Mouse (Mus musculus): ENCODE measurements around the gene Zic5. TPM values are rescaled to one million over a fixed set of nuclear protein-coding genes. Genes with fewer than 3 reads are reported as not detected.
"Not testable (repeated sequence)": the region's sequence is repeated elsewhere in the genome, so short reads cannot be mapped to it uniquely, and the experiment has no call there.

Zic5 gene
- total and polyA plus RNA-seq, 3 experiments = not detected

- TF ChIP-seq CTCF (IDR thresholded peaks at IDR 0.05) = no peak
- Histone ChIP-seq H3K27ac (no peak overlapping the region), H3K9ac (ENCODE audit: low read depth, low read length) (no peak overlapping the region), H3K27me3 (ENCODE audit: control insufficient read depth, insufficient read depth, low read length) (peaks cover 22% of the 10 kb centered on the region), H3K4me3 (no peak overlapping the region), H3K4me1 (ENCODE audit: control insufficient read depth, insufficient read depth, low read length) (no peaks in the 10 kb centered on the region), H3K79me2 (replicated peaks; ENCODE audit: control insufficient read depth, insufficient read depth, low read length) (no peaks in the 10 kb centered on the region), H3K36me3 (ENCODE audit: control insufficient read depth, insufficient read depth, low read length) (no peaks in the 10 kb centered on the region)
- intact Hi-C loops (cut with DNase I) = loop anchor here (10.0 kb wide), 1 partner anchor 225 kb away; no protein-coding TSS in a partner anchor
- no peak for DNase-seq
- WGBS = 72% methylated on average over 5 of the region's 5 CpGs
Observed at GRCm38 (mm10) chr14:122460226-122460625, 5.3 kb downstream of the Zic5 start.

GRCm38 (mm10) chr14:122459776-122460175 is 5.7 kb downstream of the Zic5 start:
- H3K79me2 ChIP-seq (replicated peaks; ENCODE audit: control insufficient read depth, insufficient read depth, low read length) = no peaks in the 10 kb centered on the region
- DNase-seq = no peak
- H3K4me1 ChIP-seq (ENCODE audit: control insufficient read depth, insufficient read depth, low read length) = no peaks in the 10 kb centered on the region
- H3K27me3 ChIP-seq (ENCODE audit: control insufficient read depth, insufficient read depth, low read length) = peaks cover 19% of the 10 kb centered on the region
- no peak overlapping the region for H3K27ac ChIP-seq
- H3K9ac ChIP-seq (ENCODE audit: low read depth, low read length) = no peak overlapping the region
- TF ChIP-seq EP300 (IDR thresholded peaks at IDR 0.05; ENCODE audit: insufficient read depth, low read depth, low read length) = no peak
- H3K4me3 ChIP-seq = no peak overlapping the region
- intact Hi-C loops (cut with DNase I) = loop anchor here (10.0 kb wide), 1 partner anchor 225 kb away; no protein-coding TSS in a partner anchor
- H3K36me3 ChIP-seq (ENCODE audit: control insufficient read depth, insufficient read depth, low read length) = no peaks in the 10 kb centered on the region
- WGBS = 87% methylated on average over 1 of the region's 1 CpGs

- H3K27me3 ChIP-seq (ENCODE audit: control insufficient read depth, insufficient read depth, low read length) = peaks cover 15% of the 10 kb centered on the region
- WGBS = 88% methylated on average over 12 of the region's 12 CpGs
- H3K79me2 ChIP-seq (replicated peaks; ENCODE audit: control insufficient read depth, insufficient read depth, low read length); H3K4me1 ChIP-seq (ENCODE audit: control insufficient read depth, insufficient read depth, low read length); DNase-seq; H3K4me3 ChIP-seq; intact Hi-C loops (cut with DNase I); H3K36me3 ChIP-seq (ENCODE audit: control insufficient read depth, insufficient read depth, low read length); H3K27ac ChIP-seq; H3K9ac ChIP-seq (ENCODE audit: low read depth, low read length): not testable (repeated sequence)
Observed at GRCm38 (mm10) chr14:122459332-122459731, 6.1 kb downstream of the Zic5 start.

GRCm38 (mm10) chr14:122455562-122455958 is 9.9 kb downstream of the Zic5 start:
- Histone ChIP-seq H3K27me3 (ENCODE audit: control insufficient read depth, insufficient read depth, low read length) (peaks cover 9% of the 10 kb centered on the region), H3K27ac (no peak overlapping the region), H3K9ac (ENCODE audit: low read depth, low read length) (no peak overlapping the region), H3K36me3 (ENCODE audit: control insufficient read depth, insufficient read depth, low read length) (no peaks in the 10 kb centered on the region), H3K4me1 (ENCODE audit: control insufficient read depth, insufficient read depth, low read length) (no peaks in the 10 kb centered on the region), H3K4me3 (no peak overlapping the region), H3K79me2 (replicated peaks; ENCODE audit: control insufficient read depth, insufficient read depth, low read length) (no peaks in the 10 kb centered on the region)
- DNase-seq = no peak
- TF ChIP-seq EP300 (IDR thresholded peaks at IDR 0.05; ENCODE audit: insufficient read depth, low read depth, low read length) = no peak
- TF ChIP-seq POLR2A (IDR thresholded peaks at IDR 0.05; ENCODE audit: insufficient read depth, low read depth, low read length) = no peak
- TF ChIP-seq CTCF (IDR thresholded peaks at IDR 0.05) = no peak
- 78% methylated on average over 4 of the region's 4 CpGs for WGBS
- intact Hi-C loops (cut with DNase I) = no loop called here

GRCm38 (mm10) chr14:122454901-122455561 is 10.4 kb downstream of the Zic5 start:
- Histone ChIP-seq H3K4me3 (no peak overlapping the region), H3K4me1 (ENCODE audit: control insufficient read depth, insufficient read depth, low read length) (no peaks in the 10 kb centered on the region), H3K27me3 (ENCODE audit: control insufficient read depth, insufficient read depth, low read length) (peaks cover 15% of the 10 kb centered on the region), H3K9ac (ENCODE audit: low read depth, low read length) (no peak overlapping the region), H3K27ac (no peak overlapping the region), H3K36me3 (ENCODE audit: control insufficient read depth, insufficient read depth, low read length) (no peaks in the 10 kb centered on the region), H3K79me2 (replicated peaks; ENCODE audit: control insufficient read depth, insufficient read depth, low read length) (no peaks in the 10 kb centered on the region)
- DNase-seq = no peak
- intact Hi-C loops (cut with DNase I) = no loop called here
- 83% methylated on average over 10 of the region's 10 CpGs for WGBS
- TF ChIP-seq CTCF (IDR thresholded peaks at IDR 0.05) (no peak), POLR2A (IDR thresholded peaks at IDR 0.05; ENCODE audit: insufficient read depth, low read depth, low read length) (no peak), EP300 (IDR thresholded peaks at IDR 0.05; ENCODE audit: insufficient read depth, low read depth, low read length) (no peak)

GRCm38 (mm10) chr14:122453996-122454738 is 11.3 kb downstream of the Zic5 start:
- Histone ChIP-seq H3K4me1 (ENCODE audit: control insufficient read depth, insufficient read depth, low read length) (no peaks in the 10 kb centered on the region), H3K27ac (no peak overlapping the region), H3K9ac (ENCODE audit: low read depth, low read length) (no peak overlapping the region), H3K27me3 (ENCODE audit: control insufficient read depth, insufficient read depth, low read length) (peaks cover 17% of the 10 kb centered on the region), H3K36me3 (ENCODE audit: control insufficient read depth, insufficient read depth, low read length) (no peaks in the 10 kb centered on the region), H3K79me2 (replicated peaks; ENCODE audit: control insufficient read depth, insufficient read depth, low read length) (no peaks in the 10 kb centered on the region), H3K4me3 (no peak overlapping the region)
- intact Hi-C loops (cut with DNase I) = no loop called here
- 35% methylated on average over 12 of the region's 12 CpGs for WGBS
- DNase-seq = no peak
- TF ChIP-seq EP300 (IDR thresholded peaks at IDR 0.05; ENCODE audit: insufficient read depth, low read depth, low read length) (no peak), POLR2A (IDR thresholded peaks at IDR 0.05; ENCODE audit: insufficient read depth, low read depth, low read length) (no peak)

Data from heart, adult 2 months (tissue).